Mouse (Mus musculus) liver, embryonic 14.5 days (tissue): ENCODE measurements at regions not wholly inside any gene's neighbourhood (a gene's known extent, or its start where the extent isn't known, plus 50 kb on each side); places are given as distances from the start of the nearest gene placed in this dataset.

ENCODE experiments used
- ATAC-seq: fragments of 200-750 bp; cut with Nextera tagmentation; 2 replicates; pipeline ENCODE4 v1.8.0; 2017; ENCODE audit warnings: moderate number of reproducible peaks, mild to moderate bottlenecking, moderate library complexity; ENCODE audit not compliant: insufficient read depth
- DNase-seq, 3 experiments: peaks; one replicate each; pipeline ENCODE4 v3.0.0-alpha.2; 2012 to 2013; ENCODE audit warnings: low read depth in 3 of 3, low spot score in 3 of 3
- H3K27ac ChIP-seq: fragments of 300-500 bp; sonication (generic); 2 replicates; pipeline ENCODE4 v1.5.1; 2014; ENCODE audit warnings: moderate library complexity, mild to moderate bottlenecking, control low read depth, inconsistent platforms
- H3K27me3 ChIP-seq: fragments of 300-500 bp; sonication (generic); 2 replicates; pipeline ENCODE4 v1.6.1; 2014; ENCODE audit warnings: mild to moderate bottlenecking, low read length, moderate library complexity; ENCODE audit not compliant: control insufficient read depth, insufficient read depth
- H3K36me3 ChIP-seq: fragments of 300-500 bp; sonication (generic); replicated peaks from 2 replicates; pipeline ENCODE4 v1.6.1; 2014; ENCODE audit warnings: low read depth; ENCODE audit not compliant: control insufficient read depth, insufficient read depth
- H3K4me1 ChIP-seq, 2 experiments: fragments of 200-500 bp in 1 of 2; fragments of 300-500 bp in 1 of 2; sonication (generic) in 1 of 2; replicated peaks; 2 replicates each; pipeline ENCODE4 v1.6.1; 2012 to 2014; ENCODE audit warnings: antibody characterized with exemption in 1 of 2, inconsistent platforms in 1 of 2, low read length in 1 of 2; ENCODE audit not compliant: control insufficient read depth in 2 of 2, insufficient read depth in 2 of 2
- H3K4me2 ChIP-seq: fragments of 300-500 bp; sonication (generic); 2 replicates; pipeline ENCODE4 v1.6.1; 2014; ENCODE audit warnings: low read depth, mild to moderate bottlenecking, control low read depth, moderate library complexity
- H3K4me3 ChIP-seq, 2 experiments: fragments of 200-500 bp in 1 of 2; fragments of 300-500 bp in 1 of 2; sonication (generic) in 1 of 2; 2 replicates each; pipeline ENCODE4 v1.5.1; 2012 to 2014; ENCODE audit warnings: low read depth in 2 of 2, low read length in 2 of 2, mild to moderate bottlenecking in 2 of 2, control low read depth in 1 of 2, inconsistent platforms in 1 of 2, moderate library complexity in 1 of 2; ENCODE audit not compliant: insufficient read depth in 1 of 2
- H3K9ac ChIP-seq: fragments of 300-500 bp; sonication (generic); replicated peaks from 2 replicates; pipeline ENCODE4 v1.6.1; 2014; ENCODE audit warnings: mild to moderate bottlenecking, control low read depth, moderate library complexity
- H3K9me3 ChIP-seq: fragments of 300-500 bp; sonication (generic); 2 replicates; pipeline ENCODE4 v1.6.1; 2016; ENCODE audit warnings: low read length, mixed read lengths; ENCODE audit not compliant: control insufficient read depth
- CTCF ChIP-seq: IDR thresholded peaks from 2 replicates; pipeline ENCODE4 v1.5.1; 2016; ENCODE audit warnings: antibody characterized with exemption, low read depth, control low read depth
- EP300 ChIP-seq: IDR thresholded peaks from 2 replicates; pipeline ENCODE4 v1.6.1; 2016; ENCODE audit warnings: antibody characterized with exemption, low read depth
- WGBS: fragments of 180-500 bp; shearing (Covaris S2); extraction: QIAGEN DNeasy Blood & Tissue Kit; methylation state at CpG from one replicate; pipeline ENCODE4 v1.1.7; 2014; ENCODE audit not compliant: insufficient replicate concordance; 5-methylcytosine and 5-hydroxymethylcytosine counted together

DNA sequence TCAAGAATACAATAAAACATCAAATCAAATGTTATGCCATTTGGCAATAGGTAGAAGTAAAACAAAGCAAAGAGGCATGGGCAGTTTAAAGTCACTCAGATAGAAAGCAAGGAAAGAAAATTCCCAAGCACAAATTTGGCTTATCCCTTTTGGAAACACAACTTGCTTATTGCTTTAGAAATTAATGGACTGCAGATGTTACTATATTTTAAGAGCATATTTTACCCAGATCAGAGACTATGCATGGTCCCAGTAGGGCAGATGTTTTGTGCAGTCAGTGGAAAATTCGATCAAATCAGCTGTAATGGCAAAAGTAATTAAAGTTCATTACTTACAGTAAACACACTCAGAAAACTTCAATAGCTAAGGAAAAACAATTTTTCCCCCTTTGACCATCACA lies 245.9 kb downstream of the Rfpl4b start:
- Histone ChIP-seq H3K27ac (no peak overlapping the region), H3K9ac (no peak overlapping the region), H3K4me1 (no peaks in the 10 kb centered on the region), H3K4me2 (no peak overlapping the region), H3K9me3 (no peaks in the 10 kb centered on the region), H3K27me3 (no peaks in the 10 kb centered on the region), H3K4me3 (no peak overlapping the region), H3K36me3 (no peaks in the 10 kb centered on the region)
- TF ChIP-seq EP300 = no peak
- TF ChIP-seq CTCF = no peak
- ATAC-seq (no peak), DNase-seq (no peak)
- 48% methylated on average over 1 of the region's 1 CpGs for WGBS

DNA sequence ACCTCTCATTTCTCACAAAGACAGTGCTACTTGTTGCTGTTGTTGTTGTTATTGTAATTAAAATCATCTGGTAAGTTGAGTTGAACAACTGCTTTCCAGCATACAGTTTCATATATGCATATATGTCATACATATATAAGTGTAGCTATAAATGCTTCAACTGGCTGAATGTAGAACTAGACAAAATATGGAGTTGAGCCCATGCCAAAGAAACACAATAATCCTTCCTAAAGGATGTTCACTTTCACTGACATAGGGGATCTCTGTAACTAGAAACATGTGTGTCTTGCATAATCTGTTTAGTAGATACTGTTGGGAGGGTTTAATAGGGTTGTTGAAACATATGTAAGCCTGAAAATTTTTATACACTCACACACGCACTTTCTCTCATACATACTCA lies 247.9 kb downstream of the Rfpl4b start:
- no peak overlapping the region for H3K4me3 ChIP-seq
- ATAC-seq (no peak), DNase-seq (no peak)
- H3K27ac ChIP-seq = no peak overlapping the region
- H3K4me2 ChIP-seq = no peak overlapping the region
- no peaks in the 10 kb centered on the region for H3K4me1 ChIP-seq
- no peaks in the 10 kb centered on the region for H3K36me3 ChIP-seq
- no peaks in the 10 kb centered on the region for H3K27me3 ChIP-seq
- TF ChIP-seq EP300 (no peak), CTCF (no peak)
- H3K9me3 ChIP-seq = no peaks in the 10 kb centered on the region
- H3K9ac ChIP-seq = no peak overlapping the region
- 72% methylated on average over 1 of the region's 1 CpGs for WGBS

DNA sequence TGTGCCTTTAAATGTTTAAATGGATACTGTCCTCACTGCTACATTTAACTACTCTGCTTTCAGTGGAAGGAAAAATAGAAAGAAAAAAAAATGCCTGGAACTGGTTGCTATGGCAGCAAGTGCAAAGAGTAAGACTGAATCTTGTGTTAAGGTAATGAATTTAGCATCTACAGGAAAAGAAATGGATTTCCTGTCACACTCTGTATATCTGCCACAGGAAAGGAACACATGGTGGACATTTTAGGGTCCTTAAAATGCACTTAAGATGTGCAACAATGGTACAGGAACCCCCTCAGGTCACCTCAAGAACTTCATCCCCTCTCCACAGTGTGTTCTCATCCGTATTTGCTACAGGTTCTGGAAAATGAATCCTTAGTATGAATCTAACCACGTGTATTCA lies 248.4 kb downstream of the Rfpl4b start:
- ATAC-seq (no peak), DNase-seq (no peak)
- Histone ChIP-seq H3K9me3 (no peaks in the 10 kb centered on the region), H3K4me1 (no peaks in the 10 kb centered on the region), H3K4me3 (no peak overlapping the region), H3K4me2 (no peak overlapping the region), H3K27ac (no peak overlapping the region), H3K9ac (no peak overlapping the region), H3K36me3 (no peaks in the 10 kb centered on the region), H3K27me3 (no peaks in the 10 kb centered on the region)
- TF ChIP-seq CTCF (no peak), EP300 (no peak)
- 31% methylated on average over 2 of the region's 2 CpGs for WGBS

DNA sequence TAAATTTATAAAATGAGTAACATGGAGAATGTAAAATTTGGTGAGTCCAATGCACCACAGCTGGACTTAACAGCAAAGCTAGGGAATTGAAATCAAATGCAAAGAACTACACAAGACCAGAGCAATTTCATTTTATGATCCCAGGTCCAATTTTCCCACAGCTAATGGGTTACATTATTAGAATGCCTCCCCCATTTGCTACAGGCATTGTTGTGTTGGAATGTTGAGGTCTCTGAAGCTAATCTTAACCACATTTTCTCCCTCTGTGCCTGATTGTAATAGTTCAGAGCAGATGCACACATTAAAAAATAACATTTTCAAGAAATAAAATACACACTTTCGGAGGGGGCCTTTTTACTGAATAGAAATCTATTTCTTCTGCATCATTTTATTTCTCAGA lies 254.3 kb downstream of the Rfpl4b start:
- Histone ChIP-seq H3K4me2 (no peak overlapping the region), H3K9ac (no peak overlapping the region), H3K36me3 (no peaks in the 10 kb centered on the region), H3K9me3 (no peaks in the 10 kb centered on the region), H3K4me1 (no peaks in the 10 kb centered on the region), H3K4me3 (no peak overlapping the region), H3K27me3 (no peaks in the 10 kb centered on the region), H3K27ac (no peak overlapping the region)
- 57% methylated on average over 1 of the region's 1 CpGs for WGBS
- ATAC-seq (no peak), DNase-seq (no peak)
- TF ChIP-seq EP300 (no peak), CTCF (no peak)

DNA sequence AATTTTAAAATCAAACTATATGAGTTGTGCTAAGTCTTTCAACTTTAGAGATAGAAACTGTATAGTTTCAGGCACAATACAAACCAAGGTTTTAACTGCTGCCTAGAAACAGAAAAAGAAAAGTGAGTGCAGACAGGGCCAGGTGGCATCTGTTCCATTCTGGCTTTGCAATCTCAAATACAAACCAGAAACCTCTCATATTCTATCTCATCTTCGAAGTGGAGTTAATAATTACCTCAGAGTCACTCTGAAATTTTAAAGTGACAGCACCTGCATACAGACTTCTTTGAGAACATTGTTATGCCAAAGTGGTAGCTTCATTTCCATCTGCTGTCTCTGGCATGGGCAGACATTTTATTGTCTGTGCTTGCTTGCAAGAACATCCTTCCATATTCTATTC lies 255.2 kb downstream of the Rfpl4b start:
- Histone ChIP-seq H3K4me3 (no peak overlapping the region), H3K4me2 (no peak overlapping the region), H3K36me3 (no peaks in the 10 kb centered on the region), H3K9ac (no peak overlapping the region), H3K9me3 (no peaks in the 10 kb centered on the region), H3K27me3 (no peaks in the 10 kb centered on the region), H3K4me1 (no peaks in the 10 kb centered on the region), H3K27ac (no peak overlapping the region)
- no peak for ATAC-seq
- 29% methylated on average over 1 of the region's 1 CpGs for WGBS
- DNase-seq = no peak
- TF ChIP-seq CTCF = no peak
- TF ChIP-seq EP300 = no peak

DNA sequence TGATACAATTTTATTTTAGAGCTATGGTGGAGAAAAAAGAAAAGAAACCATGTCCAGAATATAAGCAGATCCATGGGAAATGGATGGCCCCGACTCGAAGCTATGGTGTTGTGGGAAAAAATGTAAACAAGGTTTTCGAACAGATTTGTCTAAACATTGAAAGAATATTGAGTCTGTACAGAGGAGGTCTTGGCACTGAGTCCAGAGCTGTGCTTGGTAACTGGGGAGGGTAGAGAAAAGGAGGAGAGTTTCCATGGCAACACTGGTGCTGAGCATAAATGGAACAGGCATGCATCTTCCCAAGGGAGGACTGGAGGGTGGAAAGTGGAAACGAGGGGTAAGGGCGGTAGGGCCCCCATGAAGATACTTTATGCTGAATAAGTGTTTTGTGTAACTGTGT lies 266.5 kb downstream of the Rfpl4b start:
- no peaks in the 10 kb centered on the region for H3K9me3 ChIP-seq
- H3K9ac ChIP-seq = no peak overlapping the region
- no peak for DNase-seq
- no peak for TF ChIP-seq CTCF
- TF ChIP-seq EP300 = no peak
- no peak for ATAC-seq
- H3K4me3 ChIP-seq = no peak overlapping the region
- no peaks in the 10 kb centered on the region for H3K27me3 ChIP-seq
- 61% methylated on average over 5 of the region's 5 CpGs for WGBS
- no peaks in the 10 kb centered on the region for H3K36me3 ChIP-seq
- H3K4me2 ChIP-seq = no peak overlapping the region
- no peak overlapping the region for H3K27ac ChIP-seq
- no peaks in the 10 kb centered on the region for H3K4me1 ChIP-seq
